Mouse (Mus musculus) B cell, adult 2 months (primary cell): ENCODE results near the gene Mdfic.

ENCODE experiments used
- DNase-seq, 2 experiments: peaks; one replicate each; pipeline ENCODE4 v3.0.0; 2022

Mdfic gene

DNA sequence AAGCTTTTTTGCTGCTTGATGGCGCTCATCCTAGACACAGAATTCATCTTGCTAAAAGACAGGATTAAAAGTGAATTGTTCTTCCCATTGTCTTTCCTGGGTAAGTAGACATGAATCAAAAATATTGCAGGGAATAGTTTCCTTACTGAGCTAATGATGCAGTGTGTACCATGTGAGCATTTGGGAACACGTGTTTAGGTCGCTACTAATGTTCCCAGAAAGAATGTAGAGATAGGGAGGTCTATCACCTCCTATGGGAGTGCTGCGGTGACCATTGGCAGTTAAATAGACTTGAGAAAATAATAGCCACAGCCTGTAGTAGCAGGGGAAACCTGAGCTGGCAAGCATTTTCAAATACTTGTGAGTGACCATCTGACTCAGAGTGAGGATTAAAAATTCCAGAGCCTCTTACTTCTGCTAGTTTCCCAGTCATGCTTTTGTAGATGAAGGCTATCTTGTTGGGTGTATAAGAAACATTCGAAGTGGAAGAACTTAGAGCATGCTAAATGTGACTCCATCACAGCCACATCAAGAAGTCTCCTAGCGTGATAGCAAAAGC, 22.2 kb downstream of the Mdfic start:
- DNase-seq: no peak

DNA sequence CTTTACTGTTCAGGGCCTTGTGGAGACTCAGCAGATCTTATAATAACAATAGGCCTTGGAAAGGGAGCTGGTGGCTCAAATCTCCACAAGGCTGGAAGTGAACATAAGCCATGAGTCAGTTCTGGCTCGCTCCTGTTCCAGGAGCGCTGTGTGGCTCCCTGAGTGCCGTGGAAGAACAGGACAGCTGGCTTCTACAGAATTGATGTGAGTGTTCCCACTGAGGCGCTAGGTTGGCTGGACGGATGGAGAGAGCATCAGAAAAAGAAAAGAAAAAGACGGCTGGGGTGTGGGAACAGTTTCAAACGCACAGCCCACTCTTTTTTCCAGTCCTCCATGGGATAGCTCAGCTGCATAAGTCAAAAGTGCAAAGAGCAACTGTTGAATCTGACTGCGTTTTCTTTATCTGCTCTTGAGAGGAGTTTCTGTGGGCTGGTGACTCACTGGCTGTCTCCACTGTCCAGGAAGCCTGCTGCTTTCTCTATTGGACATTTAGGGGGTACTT, 22.9 kb downstream of the Mdfic start:
- no peak for DNase-seq

DNA sequence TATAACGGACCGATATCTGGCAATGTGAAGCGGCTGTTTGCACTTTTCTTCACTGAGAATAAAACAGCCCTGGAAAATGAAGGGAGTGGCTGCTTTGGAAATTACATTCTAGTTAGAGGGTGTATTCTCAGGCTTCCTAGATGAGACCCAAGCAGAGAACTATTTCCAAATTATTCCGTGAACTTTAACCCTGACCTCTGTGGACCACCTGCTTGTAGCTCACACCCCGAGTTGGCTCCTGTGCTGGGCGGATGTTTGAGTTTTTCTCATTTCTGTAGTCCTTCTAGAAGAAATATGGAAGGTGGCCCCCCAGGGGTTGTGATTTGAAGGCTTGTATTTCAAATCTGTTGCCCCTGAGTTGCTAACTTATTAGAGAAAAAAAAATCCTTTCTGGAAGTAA, 23.3 kb downstream of the Mdfic start:
- no peak for DNase-seq

DNA sequence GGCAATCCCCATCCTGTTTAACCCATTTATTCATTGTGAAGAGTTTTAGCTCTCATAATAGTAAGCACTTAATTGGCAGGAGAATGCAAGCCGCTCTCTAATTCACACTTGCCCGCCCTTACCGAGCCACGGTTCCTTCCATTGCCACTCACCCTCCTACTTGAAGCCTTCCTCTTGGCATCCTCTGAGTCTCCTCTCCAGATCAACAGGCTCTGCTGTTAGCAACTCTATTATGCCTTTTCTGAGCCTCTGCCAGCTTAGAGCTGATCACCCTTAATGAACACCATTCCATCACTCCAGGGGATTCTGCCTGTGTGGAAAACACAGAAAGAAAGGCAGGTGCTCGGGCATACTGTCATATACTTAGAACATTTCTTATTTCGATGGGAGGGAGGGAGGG, 24.9 kb downstream of the Mdfic start:
- DNase-seq: peak in 1 of 2 experiments; percentile 26

DNA sequence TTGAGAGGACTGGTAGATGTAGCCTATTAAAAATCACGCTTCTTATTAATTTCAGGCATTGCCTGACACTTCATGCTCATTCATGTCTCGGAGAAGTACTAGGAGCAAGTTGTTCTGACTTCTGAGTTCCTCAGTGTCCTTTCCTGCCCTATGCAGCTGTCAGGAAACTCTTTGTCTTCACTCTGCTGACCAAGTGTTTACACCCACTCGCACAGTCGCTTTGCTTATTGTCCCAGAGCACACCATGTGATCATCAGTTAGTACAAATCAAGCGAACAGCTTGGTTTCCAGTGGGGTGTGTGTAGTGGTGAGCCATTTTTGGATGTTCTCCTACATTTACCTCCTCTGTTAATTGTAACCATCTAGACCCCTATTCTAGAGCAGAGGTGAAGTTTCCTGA, 25.4 kb downstream of the Mdfic start:
- DNase-seq: peak; percentile 39 to 51

DNA sequence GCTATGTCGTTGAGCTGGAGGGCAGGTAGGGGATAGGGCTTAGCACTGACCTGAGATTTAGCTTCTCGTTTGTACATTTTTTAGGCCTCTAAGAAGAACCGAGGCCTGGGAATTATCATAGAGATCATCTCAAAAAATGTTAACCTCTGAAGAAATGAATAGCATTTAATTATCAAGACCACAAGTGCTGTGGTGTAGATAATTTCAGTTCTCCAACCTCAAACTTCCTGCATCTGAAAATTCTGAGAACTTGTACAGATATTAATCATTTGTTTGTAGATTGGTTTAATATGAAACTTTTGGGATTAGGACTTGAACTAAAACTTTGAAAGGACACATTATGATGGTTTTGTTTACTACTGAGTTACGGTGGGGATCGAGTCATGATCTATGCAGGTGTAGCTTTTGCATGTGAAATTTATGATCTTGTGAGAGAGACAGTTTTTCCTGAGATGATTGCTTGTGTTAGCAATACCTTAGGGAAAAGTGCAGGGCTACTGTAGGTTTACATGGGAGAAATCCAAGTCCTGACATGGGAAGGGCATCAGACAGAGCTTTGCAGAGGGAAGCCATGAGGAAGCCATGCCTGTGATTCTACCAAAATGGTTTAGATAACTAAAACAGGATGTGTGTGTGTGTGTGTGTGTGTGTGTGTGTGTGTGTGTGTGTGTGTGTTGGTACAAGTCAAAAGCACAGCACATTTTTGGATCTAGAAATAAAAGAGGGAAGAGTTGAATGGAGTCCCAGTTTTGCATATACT, 27.1 kb downstream of the Mdfic start:
- peak; percentile 57 to 59 for DNase-seq

DNA sequence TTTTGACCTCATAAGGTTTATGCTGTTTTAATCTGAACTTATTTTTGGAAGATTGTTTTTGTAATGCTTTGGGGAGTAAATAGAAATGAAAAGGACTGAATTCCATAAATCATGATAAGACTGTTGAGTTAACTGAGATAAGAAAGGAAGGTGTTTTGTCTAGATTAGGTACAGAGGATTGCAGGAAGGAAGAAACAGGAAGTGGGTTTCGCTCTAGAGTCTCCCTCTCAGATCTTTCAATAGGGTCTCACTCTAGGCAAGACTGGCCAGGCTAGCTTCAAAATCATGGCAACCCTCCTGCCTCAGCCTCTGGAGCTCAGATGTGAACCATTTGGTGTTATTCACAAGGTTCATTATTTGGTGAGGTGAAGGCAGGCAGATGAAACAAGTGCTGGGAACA, 27.8 kb downstream of the Mdfic start:
- peak; percentile 38 to 47 for DNase-seq

DNA sequence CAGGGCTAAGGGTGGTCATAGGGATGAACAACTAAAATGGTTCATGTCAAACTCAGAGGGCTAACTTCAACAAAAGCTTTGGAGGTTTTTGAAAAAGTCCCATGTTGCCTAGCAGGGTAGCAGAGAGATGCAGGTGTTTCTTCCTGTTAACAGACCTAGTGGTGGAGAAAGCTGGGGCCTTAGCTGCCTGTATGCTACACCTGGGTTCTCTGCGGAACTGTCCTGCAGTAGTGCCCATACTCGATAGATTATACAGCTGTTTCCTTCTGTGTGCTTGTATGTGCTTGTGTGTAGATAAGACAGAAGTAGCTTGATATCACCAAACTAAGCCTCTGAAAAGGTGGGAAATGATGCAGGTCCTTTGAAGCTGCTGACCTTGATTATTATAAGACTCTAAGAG, 28.5 kb downstream of the Mdfic start:
- peak; percentile 42 to 50 for DNase-seq

DNA sequence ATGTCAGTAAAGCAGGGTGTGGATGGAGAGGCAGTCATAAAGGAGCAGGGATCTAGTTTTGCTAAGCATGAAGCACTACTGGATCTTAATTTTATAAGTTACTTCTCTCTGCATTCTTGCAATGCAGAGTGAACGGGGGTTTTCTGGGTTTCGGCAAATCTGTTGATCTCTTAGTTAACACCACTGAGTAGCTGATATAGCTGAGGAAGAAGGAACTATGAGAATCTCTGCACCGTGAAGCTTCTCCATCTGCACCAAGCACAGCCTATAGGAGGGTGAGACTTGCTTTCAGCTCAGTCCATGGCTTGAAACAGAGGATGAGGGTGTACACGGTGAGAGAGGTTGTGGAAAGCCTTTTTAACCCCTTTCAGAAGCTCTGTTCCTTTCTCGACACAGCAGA, 29.6 kb downstream of the Mdfic start:
- DNase-seq: peak; percentile 56 to 57

DNA sequence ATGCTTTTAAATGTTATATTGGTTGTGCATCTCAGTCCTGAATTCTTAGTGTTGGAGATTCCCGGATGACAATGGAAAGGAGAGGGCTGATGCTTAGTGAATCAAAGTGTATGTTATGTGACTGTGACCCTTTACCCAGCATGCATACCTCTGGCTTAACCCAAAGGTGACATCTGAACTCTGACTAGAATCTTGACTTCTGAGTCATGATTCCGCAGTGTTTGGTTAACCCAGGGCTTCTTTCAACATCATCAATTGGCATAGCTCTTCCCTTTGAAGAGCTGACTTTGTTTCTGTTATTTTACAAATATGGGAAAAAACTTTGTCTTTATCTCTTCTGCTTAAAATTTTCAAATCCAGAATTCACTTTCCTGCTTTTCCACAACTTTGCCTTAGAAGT, 30.9 kb downstream of the Mdfic start:
- DNase-seq: no peak

DNA sequence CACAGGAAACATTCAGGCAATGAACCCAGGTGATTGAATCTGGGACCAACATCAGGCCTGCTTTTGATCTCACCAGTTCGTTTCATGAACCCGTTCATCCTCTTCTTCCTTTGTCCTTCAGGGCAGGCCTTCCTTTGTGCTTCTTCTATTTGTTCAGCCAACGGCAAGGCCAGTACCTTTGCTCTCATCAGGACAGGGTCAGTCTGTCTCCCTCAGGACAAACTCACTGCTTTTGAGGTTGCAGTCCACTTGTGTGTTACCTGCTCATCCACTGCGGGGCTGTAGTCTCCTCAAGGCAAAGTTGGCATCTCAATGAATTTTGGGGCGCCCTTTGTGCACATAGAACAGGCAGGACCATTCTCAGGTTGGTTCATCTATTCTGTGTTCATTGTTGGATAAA, 31.7 kb downstream of the Mdfic start:
- no peak for DNase-seq

DNA sequence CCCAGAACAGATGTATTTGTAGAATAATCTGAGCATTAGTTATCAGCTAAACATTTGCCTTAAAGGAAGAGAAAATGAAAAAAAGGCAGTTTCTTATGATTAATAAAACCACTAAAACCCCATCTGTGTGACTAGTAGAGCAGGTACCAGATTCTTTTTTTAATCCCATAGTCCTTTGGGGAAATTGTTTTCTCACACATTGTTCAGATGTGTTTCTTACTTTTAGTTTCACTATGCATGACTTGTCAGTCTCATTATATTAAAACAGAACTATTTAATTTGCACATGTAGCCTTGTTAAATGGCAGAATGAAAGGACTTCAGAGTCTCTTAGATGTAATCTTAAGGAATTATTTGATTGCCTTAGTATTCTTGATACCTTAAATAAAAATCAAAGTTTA, 32.7 kb downstream of the Mdfic start:
- DNase-seq: no peak

DNA sequence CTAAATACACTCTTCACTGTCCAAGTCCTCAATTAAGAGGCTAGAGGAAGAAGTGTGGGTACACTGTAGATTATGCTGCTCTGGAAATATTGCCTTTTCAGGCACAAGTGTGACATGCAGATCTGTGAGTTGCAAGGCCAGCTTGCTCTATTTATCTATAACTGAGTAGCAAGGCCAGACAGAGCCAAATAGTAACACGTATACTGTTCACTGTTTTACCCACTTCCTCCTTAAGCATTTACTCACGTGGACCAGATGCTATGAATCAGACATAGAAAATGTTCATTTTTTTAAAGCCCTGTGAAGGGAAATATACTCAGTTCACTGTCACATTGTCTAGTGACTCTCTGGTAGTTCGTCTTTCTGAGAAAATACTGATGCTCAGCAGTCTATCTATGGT, 37.9 kb downstream of the Mdfic start:
- DNase-seq: peak; percentile 44

DNA sequence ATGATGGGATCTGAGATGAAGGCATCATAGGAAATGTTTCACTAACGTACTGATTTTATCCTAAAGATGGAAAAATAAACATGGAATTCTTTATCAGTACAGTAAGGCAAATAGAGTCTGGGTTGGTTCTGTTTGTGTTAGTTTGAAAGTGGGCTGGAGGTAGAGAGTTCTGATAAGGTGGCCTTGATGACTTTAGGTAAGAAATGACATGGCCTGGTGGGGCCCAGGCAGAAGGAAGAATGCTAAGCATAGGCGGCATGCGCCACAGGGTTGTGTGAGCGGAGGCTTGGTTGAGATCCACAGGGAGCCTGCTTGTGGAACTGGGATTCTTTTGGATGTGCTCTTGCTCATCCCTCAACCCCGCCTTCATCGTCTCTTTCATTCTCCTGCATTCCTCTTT, 40.3 kb downstream of the Mdfic start:
- DNase-seq: no peak

DNA sequence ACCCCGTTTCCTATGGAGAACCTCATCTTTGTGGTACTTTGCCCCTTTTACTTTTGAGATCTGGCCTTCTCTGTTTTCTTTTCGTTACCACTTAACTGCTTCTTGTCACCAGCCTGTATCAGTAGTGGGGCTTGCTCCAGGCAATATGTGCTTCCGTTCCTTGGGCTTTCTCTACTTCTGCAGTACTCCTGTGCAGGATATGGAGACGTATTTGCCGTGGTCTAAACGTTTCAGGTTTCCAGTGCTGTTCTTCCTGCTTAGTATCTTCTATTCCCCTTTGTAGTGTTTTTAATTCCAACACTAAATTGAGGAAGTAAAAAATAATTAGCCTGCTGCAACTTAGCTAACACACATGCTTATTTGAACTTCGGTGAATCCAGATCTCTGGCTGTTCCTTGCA, 43.6 kb downstream of the Mdfic start:
- no peak for DNase-seq

DNA sequence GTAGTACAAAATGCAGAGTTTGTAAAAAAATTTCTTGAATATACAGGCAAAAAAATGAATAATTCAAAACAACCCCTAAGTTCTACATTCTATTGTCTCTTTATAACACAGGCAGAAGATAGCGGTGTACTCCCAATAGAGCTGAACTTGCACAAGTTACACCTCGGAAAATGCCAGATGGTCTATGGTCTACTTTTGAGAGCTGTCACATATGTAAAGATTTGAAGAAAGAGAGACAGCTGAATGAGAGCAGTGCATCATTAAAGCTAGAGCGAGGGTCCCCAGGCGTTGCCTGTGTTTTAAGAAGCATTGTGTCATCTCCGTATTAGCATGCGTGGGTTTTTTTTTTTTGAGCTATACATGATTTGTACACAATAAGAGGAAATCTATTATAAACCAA, 47.0 kb downstream of the Mdfic start:
- no peak for DNase-seq

DNA sequence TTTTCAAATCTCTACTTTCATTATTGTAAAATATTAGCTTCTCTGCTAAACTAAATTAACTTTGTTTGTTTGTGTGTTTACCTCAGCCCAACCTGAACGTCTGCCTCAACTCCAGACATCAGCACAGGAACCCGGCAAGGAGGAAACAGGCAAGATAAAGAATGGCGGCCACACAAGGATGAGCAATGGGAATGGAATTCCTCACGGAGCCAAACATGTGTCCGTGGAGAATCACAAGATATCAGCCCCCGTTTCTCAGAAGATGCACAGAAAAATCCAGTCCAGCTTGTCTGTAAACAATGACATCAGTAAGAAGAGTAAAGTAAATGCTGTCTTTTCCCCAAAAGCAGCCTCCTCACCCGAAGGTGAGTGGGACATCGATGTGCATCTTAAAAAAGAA, 49.7 kb downstream of the Mdfic start:
- no peak for DNase-seq

DNA sequence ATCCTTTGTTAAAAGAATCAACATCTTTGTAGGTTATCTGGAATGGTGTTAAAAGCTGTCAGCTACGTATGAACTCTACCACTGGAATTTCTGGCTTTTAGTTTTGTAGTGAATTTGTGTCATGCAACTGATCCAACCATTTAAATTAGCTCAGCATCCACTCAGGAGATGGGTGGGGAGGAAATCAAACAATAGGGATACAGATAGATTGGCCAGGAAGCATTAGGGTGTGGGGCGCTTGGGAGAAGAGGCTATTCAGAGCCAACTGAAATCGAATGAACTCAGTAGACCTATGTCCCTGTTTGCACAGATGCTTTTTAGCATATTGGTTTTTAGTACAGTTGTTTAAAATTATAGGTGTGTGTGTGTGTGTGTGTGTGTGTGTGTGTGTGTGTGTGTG, 56.6 kb downstream of the Mdfic start:
- DNase-seq: no peak

DNA sequence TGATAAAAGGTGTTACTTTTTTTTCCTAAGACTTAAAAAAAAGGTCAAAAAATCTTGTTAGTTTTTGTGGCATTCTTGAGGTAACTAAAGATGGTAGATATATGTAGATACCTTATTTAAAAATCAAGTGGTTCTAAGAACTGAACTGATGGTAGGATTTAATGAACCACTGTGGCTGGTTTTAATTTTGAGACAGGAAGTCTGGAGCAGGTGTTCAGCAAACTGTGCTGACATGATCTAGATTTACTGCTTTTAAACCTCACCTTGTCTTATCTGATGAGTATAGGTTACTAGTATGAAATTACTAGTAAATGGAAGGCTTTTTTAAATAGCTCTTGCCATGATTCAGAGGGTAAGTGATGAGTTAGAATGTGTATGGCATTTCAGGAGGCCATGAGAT, 59.7 kb downstream of the Mdfic start:
- no peak for DNase-seq

DNA sequence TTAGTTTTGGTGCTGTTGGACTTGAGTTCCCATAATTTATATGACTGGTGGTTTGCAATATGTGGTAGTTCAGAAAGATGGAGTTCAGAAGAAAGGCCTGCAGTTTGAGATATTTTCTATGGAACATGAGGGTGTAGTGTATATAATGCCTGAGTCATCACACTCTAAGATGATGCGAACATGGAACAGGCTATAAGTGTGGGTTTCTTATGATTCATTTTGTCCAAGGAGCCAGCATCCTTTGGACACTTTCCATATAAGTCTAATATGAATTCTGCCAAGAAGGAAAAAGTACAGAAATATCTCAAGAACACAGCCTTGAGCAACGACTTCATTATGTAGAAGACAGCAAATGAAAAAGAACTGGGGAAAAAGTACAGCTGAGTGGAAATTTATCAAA, 60.2 kb downstream of the Mdfic start:
- DNase-seq: no peak

DNA sequence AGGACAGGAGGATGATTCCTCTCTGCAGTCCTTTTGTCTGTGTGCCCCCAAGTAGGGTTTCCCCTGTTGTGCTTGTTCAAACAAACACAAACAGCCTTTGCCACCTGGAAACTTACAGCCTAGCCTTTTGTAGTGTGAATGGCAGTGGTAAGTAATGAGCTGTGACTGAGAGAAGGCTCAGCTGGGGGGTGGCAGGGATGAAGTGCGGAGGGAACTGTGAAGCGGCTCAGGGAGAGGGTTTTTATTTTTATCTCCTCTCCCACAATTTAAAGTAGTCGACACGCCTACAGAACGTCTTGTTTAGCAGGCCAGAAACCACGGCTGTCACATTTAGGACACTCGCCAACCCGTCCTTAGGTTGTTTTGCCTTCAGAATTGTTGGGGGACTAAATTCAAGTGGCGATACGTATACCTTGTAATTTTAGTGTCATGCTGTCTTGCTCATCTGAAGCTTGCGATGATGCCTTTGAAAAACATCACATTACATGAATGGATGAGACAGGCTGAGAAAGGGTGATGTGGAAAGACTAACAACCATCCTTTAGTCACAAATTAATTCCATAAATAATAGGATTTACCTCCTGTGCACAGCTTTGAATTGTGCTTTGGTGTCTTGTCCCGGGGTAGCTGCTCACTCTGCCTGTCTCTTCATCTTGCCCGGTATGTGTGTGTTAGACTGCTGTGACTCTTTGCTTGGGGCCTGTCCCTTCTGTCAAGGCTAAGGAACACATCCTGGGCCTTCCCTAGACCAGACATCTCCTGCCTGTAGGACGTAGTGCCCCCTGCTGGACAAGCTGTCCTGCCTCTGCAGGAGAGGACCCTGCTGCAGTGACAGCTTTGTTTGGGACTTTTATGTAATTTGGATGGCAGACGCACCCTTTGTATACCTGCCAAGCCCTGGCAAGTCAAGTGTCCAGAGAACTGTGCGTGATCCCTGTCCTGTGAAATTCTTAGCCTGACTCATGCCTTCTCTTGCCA, 69.4 kb downstream of the Mdfic start:
- DNase-seq: peak; percentile 85 to 86

DNA sequence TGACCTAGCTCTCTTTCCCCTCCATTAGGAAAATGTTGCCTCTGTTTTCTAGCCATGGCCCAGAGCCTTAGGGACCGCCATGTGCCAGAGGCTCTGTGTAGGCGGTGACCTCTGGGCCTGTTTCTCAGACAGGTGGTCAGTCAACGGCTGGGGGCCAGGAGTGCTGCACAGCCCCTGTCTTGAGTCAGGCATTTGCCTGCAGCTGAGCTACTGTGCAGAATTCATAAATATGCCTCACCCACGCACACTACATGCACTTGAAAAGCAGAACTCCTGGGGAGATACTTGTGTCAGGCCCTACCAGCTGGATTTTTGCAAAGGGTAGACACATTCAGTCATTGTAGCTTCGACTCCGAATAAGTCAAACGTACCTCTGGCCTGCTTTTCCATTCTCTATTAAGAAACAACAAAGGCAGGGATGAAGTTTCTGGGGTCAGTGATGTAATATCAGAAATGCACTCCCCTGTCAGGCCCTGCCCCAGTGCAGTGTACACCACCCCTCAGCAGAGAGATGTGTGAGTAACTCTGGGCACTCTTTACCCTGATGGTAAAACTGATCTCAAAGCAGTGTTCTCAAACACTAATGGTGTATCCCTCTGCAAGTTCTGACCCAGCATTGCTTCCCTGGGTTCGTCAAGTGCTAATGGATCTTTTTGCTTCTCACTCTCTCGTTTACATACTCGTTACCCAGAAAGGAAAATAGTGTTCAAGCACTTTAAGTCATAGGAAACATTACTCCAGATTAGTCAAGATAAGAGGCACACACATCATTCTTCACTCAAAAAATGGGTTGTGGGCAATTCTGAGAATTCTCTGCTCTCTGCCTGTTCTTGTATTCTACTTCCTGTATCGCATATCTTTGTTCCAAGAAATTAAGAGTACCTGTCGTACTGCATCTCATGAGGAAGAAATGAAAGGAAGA, 72.5 kb downstream of the Mdfic start:
- peak; percentile 34 to 35 for DNase-seq
